Mouse (Mus musculus): ENCODE data around the gene 0610030E20Rik. TPM values are rescaled to one million over a fixed set of nuclear protein-coding genes. Genes with fewer than 3 reads are reported as not detected.

Gene 0610030E20Rik
- polyA plus RNA-seq (2015; fragmentation: Nextera tagmentation; extraction: Ambion mirVana), result 21.8 and 24.4 TPM in 2 replicates

GRCm38 (mm10) chr6:72347166-72347941, at the start of gene 0610030E20Rik:
Gene 0610030E20Rik, plus strand, starts transcription at chr6:72347317.
- DNase-seq (ENCODE audit: low spot score) (peak; percentile 84), ATAC-seq (replicated peaks; ENCODE audit: low FRiP score, low read depth) (peak; percentile 60)
- H3K9ac ChIP-seq (ENCODE audit: low read depth, low read length), result peak within 1 kb of the TSS; percentile 80
- H3K4me2 ChIP-seq (ENCODE audit: low read length), result peak within 1 kb of the TSS; percentile 80
- H3K4me1 ChIP-seq (replicated peaks; ENCODE audit: insufficient read depth, low read length), result peaks cover 15% of the 10 kb centered on the region
- H3K9me3 ChIP-seq (replicated peaks; ENCODE audit: low read length), result no peaks in the 10 kb centered on the region
- no peaks in the 10 kb centered on the region for H3K27me3 ChIP-seq (ENCODE audit: insufficient read depth, low read length)
- H3K36me3 ChIP-seq (ENCODE audit: insufficient read depth, low read length), result peaks cover 9% of the 10 kb centered on the region
- H3K4me3 ChIP-seq (replicated peaks; ENCODE audit: low read depth, low read length), result peak within 1 kb of the TSS; percentile 69
- peak within 1 kb of the TSS; percentile 94 for H3K27ac ChIP-seq
- under 1% methylated on average over 71 of the region's 72 CpGs for WGBS
- peak; percentile 44; the same call in 1 of the 2 replicates for TF ChIP-seq CTCF (IDR thresholded peaks at IDR 0.05; ENCODE audit: low read depth)

GRCm38 (mm10) chr6:72297825-72298224, 49.3 kb upstream of the 0610030E20Rik start:
- Histone ChIP-seq H3K36me3 (ENCODE audit: insufficient read depth, low read length) (no peaks in the 10 kb centered on the region), H3K4me3 (replicated peaks; ENCODE audit: low read depth, low read length) (no peak overlapping the region), H3K27me3 (ENCODE audit: insufficient read depth, low read length) (no peaks in the 10 kb centered on the region), H3K4me1 (replicated peaks; ENCODE audit: insufficient read depth, low read length) (no peaks in the 10 kb centered on the region), H3K4me2 (ENCODE audit: low read length) (no peak overlapping the region), H3K9ac (ENCODE audit: low read depth, low read length) (no peak overlapping the region), H3K27ac (no peak overlapping the region), H3K9me3 (replicated peaks; ENCODE audit: low read length) (no peaks in the 10 kb centered on the region)
- DNase-seq (ENCODE audit: low spot score), result no peak
- TF ChIP-seq CTCF (IDR thresholded peaks at IDR 0.05; ENCODE audit: low read depth), result no peak
- ATAC-seq (replicated peaks; ENCODE audit: low FRiP score, low read depth), result no peak
- WGBS, result 89% methylated on average over 3 of the region's 3 CpGs

GRCm38 (mm10) chr6:72302349-72302925, 44.7 kb upstream of the 0610030E20Rik start:
- DNase-seq (ENCODE audit: low spot score) (no peak), ATAC-seq (replicated peaks; ENCODE audit: low FRiP score, low read depth) (peak; percentile 75)
- H3K27ac ChIP-seq, result peak overlapping the region; percentile 47; the same call in 1 of the 2 replicates
- H3K9me3 ChIP-seq (replicated peaks; ENCODE audit: low read length), result no peaks in the 10 kb centered on the region
- H3K36me3 ChIP-seq (ENCODE audit: insufficient read depth, low read length), result no peaks in the 10 kb centered on the region
- no peak overlapping the region for H3K4me2 ChIP-seq (ENCODE audit: low read length)
- TF ChIP-seq CTCF (IDR thresholded peaks at IDR 0.05; ENCODE audit: low read depth), result no peak
- no peak overlapping the region for H3K4me3 ChIP-seq (replicated peaks; ENCODE audit: low read depth, low read length)
- no peaks in the 10 kb centered on the region for H3K4me1 ChIP-seq (replicated peaks; ENCODE audit: insufficient read depth, low read length)
- no peaks in the 10 kb centered on the region for H3K27me3 ChIP-seq (ENCODE audit: insufficient read depth, low read length)
- H3K9ac ChIP-seq (ENCODE audit: low read depth, low read length), result no peak overlapping the region
- WGBS, result 56% methylated on average over 11 of the region's 11 CpGs

GRCm38 (mm10) chr6:72303510-72303909, 43.6 kb upstream of the 0610030E20Rik start:
- no peak for TF ChIP-seq CTCF (IDR thresholded peaks at IDR 0.05; ENCODE audit: low read depth)
- no peak for ATAC-seq (replicated peaks; ENCODE audit: low FRiP score, low read depth)
- H3K36me3 ChIP-seq (ENCODE audit: insufficient read depth, low read length), result no peaks in the 10 kb centered on the region
- DNase-seq (ENCODE audit: low spot score), result no peak
- H3K9me3 ChIP-seq (replicated peaks; ENCODE audit: low read length), result no peaks in the 10 kb centered on the region
- no peaks in the 10 kb centered on the region for H3K27me3 ChIP-seq (ENCODE audit: insufficient read depth, low read length)
- no peak overlapping the region for H3K4me2 ChIP-seq (ENCODE audit: low read length)
- H3K27ac ChIP-seq, result no peak overlapping the region
- no peaks in the 10 kb centered on the region for H3K4me1 ChIP-seq (replicated peaks; ENCODE audit: insufficient read depth, low read length)
- H3K9ac ChIP-seq (ENCODE audit: low read depth, low read length), result no peak overlapping the region
- 44% methylated on average over 9 of the region's 9 CpGs for WGBS
- H3K4me3 ChIP-seq (replicated peaks; ENCODE audit: low read depth, low read length), result no peak overlapping the region

GRCm38 (mm10) chr6:72312198-72312597, 34.9 kb upstream of the 0610030E20Rik start:
- Histone ChIP-seq H3K4me3 (replicated peaks; ENCODE audit: low read depth, low read length) (no peak overlapping the region), H3K27me3 (ENCODE audit: insufficient read depth, low read length) (no peaks in the 10 kb centered on the region), H3K27ac (no peak overlapping the region), H3K4me2 (ENCODE audit: low read length) (no peak overlapping the region), H3K9me3 (replicated peaks; ENCODE audit: low read length) (no peaks in the 10 kb centered on the region), H3K36me3 (ENCODE audit: insufficient read depth, low read length) (0 out of 2 replicates have a peak, but pooled peaks cover 3% of the 10 kb centered on the region), H3K9ac (ENCODE audit: low read depth, low read length) (no peak overlapping the region), H3K4me1 (replicated peaks; ENCODE audit: insufficient read depth, low read length) (no peaks in the 10 kb centered on the region)
- ATAC-seq (replicated peaks; ENCODE audit: low FRiP score, low read depth), result no peak
- no peak for DNase-seq (ENCODE audit: low spot score)
- no peak for TF ChIP-seq CTCF (IDR thresholded peaks at IDR 0.05; ENCODE audit: low read depth)
- 97% methylated on average over 3 of the region's 3 CpGs for WGBS

- no peak overlapping the region for H3K4me2 ChIP-seq (ENCODE audit: low read length)
- no peak overlapping the region for H3K4me3 ChIP-seq (replicated peaks; ENCODE audit: low read depth, low read length)
- TF ChIP-seq CTCF (IDR thresholded peaks at IDR 0.05; ENCODE audit: low read depth), result no peak
- H3K27me3 ChIP-seq (ENCODE audit: insufficient read depth, low read length), result no peaks in the 10 kb centered on the region
- no peak overlapping the region for H3K9ac ChIP-seq (ENCODE audit: low read depth, low read length)
- ATAC-seq (replicated peaks; ENCODE audit: low FRiP score, low read depth) (no peak), DNase-seq (ENCODE audit: low spot score) (no peak)
- WGBS, result 85% methylated on average over 11 of the region's 11 CpGs
- H3K4me1 ChIP-seq (replicated peaks; ENCODE audit: insufficient read depth, low read length), result no peaks in the 10 kb centered on the region
- 0 out of 2 replicates have a peak, but pooled peaks cover 12% of the 10 kb centered on the region for H3K36me3 ChIP-seq (ENCODE audit: insufficient read depth, low read length)
- no peak overlapping the region for H3K27ac ChIP-seq
- no peaks in the 10 kb centered on the region for H3K9me3 ChIP-seq (replicated peaks; ENCODE audit: low read length)
These were observed 33.8 kb upstream of the 0610030E20Rik start for GRCm38 (mm10) chr6:72313124-72313867.

Measured in kidney, postnatal 0 days (tissue).